Mouse (Mus musculus): Measurements from ENCODE around the gene Pbld1.

Pbld1 gene

DNA sequence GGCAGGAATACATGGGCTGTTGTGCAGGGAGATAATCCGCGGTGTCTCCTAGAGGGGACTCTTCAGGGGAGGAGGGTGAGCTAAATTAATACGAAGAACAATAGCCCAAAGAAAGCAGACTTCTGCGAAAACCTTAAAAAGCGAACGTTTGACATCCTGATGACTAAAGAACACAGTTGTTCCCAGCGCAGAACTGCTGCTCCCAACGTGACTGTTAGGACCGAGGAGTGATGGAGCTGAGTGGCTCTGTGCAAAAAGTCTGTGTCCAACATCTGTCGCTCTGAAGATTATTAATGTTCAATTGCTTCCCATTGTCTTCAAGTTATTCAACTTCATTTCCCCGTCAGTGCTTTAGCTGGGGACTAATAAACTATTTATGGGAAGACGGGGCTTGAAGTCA is 38.2 kb downstream of the Pbld1 start:
- no peak for DNase-seq

- no peak for DNase-seq
Measured at GRCm38 (mm10) chr10:63099521-63099920, 39.6 kb downstream of the Pbld1 start, which contains the start of gene Atoh7. Gene Atoh7 (plus strand): TSS chr10:63099651.

DNA sequence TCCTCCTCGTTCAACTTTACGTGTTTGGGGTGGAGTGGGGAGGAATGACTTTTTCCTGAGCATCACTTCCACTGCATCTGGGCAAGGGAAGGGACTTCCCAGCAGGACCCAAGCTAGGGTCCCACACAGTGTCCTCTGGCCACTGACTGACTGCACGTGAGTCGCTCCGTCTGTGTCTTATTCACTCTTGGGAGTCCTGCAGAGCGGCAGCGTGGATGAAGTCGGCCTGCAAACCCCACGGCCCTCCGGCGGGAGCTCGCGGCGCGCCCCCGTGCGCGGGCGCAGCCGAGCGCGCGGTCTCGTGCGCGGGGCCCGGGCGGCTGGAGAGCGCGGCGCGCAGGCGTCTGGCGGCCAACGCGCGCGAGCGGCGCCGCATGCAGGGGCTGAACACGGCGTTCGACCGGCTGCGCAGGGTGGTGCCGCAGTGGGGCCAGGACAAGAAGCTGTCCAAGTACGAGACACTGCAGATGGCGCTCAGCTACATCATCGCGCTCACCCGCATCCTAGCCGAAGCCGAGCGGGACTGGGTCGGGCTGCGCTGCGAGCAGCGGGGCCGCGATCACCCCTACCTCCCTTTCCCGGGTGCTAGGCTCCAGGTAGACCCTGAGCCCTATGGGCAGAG is 40.1 kb downstream of the Pbld1 start:
- DNase-seq = no peak

DNA sequence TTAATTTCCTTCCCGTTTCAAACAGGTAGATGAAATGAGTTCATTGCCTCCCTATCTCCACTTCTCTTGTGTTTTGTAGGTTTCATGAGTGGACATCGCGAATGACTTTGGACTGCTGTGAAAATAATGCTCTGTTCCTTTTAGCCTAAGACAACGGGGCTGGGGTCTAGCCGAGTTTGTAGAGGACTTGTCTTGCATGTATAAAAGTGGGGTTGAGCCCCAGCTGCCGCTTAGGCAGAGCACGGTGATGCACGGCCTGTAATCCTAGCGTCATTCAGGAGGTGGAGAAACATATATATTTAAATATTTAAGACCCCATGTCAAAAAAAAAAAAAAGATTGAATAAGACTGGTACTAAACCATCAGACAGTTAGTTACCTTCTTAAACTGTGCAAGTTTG is 40.7 kb downstream of the Pbld1 start:
- DNase-seq = no peak

DNA sequence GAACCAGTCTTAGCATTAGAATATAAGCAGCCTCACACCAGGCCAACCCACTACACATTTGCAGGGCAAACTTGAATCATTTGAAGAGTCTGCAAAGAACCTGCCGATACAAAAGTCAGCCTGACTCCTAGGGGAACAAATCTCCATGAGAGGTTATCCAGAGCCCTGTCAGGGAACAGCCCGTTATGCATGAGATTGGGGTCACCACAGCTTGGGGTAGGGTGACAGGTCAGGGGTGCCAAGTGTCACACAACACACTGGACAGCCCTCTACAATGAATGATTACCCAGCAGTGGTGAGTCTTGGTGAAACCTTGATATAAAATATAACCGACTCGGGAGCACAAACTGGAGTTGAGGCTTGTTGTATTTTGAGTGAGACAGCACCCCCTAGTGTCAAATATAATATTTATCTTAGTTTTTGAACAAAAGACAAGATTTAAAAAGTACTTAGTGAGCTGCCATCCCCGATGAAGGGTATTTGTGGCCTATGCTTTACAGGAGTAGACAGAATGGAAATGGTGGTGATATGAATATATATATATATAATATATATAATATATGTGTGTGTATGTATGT is 53.2 kb downstream of the Pbld1 start:
- no peak for DNase-seq

DNA sequence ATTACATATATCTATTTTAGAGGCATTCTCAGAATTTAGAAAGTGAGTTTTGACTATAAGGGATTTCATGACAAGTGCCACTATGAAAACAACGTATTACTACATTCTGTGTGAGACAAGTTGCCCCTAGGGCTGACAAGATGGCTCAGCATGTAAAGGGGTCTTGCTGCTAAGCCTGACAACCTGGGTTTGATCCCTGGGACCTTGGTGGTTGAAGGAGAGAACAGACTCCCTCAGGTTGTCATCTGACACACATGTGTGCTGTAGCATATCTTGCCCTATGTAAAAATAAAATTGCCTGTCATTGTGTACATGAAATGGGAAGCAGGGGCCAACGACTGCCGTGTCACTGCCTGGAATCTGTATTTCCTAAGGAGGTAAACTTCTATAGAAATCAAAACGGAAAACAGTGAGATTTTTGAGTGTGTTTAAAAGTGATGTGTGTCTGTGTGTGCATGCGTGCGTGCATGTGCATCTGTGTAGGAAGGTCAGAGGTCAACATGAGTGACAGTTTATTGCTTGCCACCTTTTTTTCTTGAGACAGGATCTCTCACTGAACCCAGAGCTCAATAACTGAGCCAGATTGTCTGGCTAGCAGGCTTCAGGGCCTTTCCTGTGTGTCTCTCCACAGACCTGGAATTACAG is 53.9 kb downstream of the Pbld1 start:
- no peak for DNase-seq

DNA sequence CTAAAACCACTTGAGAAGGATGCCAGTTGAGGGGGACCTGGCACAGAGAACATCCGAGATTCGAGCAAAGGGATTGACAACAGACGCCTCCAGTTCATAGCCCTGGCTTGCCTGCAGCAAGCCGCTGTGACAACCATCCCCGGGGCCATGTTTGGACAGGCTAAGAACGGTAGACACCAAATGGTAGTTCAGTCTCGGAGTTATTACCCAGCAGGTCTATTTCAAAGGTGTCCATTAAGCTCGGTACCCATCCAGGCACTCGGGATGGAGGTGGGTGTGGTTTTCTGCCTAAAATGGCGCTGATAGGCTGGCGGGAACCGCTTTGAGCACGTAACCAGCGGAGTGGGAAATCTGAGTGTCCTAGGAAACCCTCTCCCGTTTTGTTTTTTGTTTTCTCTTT is 55.9 kb downstream of the Pbld1 start:
- no peak for DNase-seq

GRCm38 (mm10) chr10:63116376-63116775 is 56.4 kb downstream of the Pbld1 start:
- DNase-seq = no peak

DNA sequence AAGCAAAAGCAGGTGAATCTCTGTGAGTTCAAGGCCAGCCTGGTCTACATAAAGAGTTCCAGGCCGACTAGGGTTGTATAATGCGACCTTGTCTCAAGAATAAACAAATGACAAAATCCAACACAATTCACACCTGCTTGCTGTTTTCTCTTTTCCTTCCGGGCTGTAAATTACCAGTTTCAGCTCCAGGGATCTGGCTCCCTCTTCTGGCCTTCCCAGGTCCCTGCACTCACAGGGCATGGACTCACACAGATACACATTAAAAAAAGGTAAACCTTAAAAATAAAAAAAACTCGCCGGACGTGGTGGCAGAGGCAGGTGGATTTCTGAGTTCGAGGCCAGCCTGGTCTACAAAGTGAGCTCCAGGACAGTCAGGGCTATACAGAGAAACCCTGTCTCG is 57.6 kb downstream of the Pbld1 start:
- no peak for DNase-seq

- no peak for DNase-seq
Measured at GRCm38 (mm10) chr10:63119916-63120315, 60.0 kb downstream of the Pbld1 start.

- no peak for DNase-seq
Measured at GRCm38 (mm10) chr10:63121961-63122360, 62.0 kb downstream of the Pbld1 start.

DNA sequence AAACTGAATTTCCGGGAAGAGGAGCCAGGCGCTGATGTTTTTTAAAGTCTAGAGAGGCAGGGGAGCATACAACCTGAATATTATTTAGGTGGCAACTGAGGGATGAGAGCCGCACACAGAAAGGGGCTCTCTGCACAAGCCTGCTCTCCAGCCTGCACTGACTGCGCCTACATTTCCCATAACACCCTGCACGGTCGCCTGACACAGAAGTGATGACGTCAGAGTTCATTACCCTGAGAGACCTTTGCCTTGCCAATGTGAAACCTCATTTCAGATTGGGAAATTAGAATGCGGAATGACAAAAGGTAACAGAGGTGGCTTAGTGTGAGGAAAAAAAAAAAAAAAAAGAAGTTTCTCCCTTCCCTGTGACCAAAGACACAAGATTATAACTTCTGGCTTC is 62.6 kb downstream of the Pbld1 start:
- no peak for DNase-seq

DNA sequence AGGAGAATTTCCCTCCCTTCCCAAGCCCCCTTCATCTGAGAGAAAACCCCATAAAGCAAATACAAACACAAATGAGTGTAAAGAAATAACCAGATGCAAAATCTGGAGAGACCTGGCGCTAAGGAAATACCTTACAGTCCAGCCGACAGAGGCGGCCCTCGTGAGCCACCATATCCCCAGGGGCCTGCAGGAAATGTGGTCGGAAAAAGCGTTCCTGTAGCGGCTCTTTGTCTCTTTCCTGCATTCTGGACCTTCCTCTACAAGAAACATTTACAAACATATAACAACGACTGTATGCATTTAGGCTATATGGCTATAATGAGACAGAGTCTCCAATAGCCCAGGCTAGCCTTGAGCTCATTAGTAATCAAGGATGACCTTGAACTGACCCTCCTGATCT is 63.2 kb downstream of the Pbld1 start:
- DNase-seq = no peak

GRCm38 (mm10) chr10:63124016-63124415 is 64.1 kb downstream of the Pbld1 start:
- DNase-seq = no peak

- DNase-seq = no peak
Measured at GRCm38 (mm10) chr10:63125343-63125742, 65.4 kb downstream of the Pbld1 start.

- no peak for DNase-seq
Measured at GRCm38 (mm10) chr10:63126116-63126515, 66.2 kb downstream of the Pbld1 start.

DNA sequence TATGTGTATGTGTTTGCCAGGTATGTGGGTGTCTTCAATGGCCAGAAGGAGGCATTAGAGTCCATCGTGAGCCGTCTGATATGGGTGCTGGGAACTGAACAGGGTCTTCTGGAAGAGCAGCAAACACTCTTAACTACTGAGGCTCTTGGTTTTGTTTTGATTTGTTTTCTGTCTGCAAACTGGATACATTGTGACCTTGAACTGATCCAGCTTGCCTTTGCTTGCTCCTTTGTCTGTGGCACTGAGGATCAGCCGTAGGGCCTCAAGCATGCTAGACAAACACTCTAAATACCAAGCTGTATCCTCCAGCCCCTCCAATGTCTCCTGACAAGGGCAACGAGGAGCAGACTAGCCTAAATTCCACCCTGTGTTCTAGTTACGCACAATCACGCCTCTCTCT is 67.2 kb downstream of the Pbld1 start:
- no peak for DNase-seq
